Mouse (Mus musculus) erythroblast, embryonic 14.5 days (primary cell): ENCODE results near the gene Oxct2a.

ENCODE experiments used
- GATA1 ChIP-seq: IDR thresholded peaks from 2 replicates; pipeline ENCODE4 v1.6.1; 2012; ENCODE audit warnings: low read length, inconsistent platforms, mixed read lengths
- TAL1 ChIP-seq: IDR thresholded peaks from 3 replicates; pipeline ENCODE4 v1.6.1; 2012; ENCODE audit warnings: low read length, inconsistent platforms, mixed read lengths

GRCm38 (mm10) chr4:123331326-123331725 is 7.9 kb upstream of the Oxct2a start:
- TF ChIP-seq GATA1: no peak
- TF ChIP-seq TAL1: no peak
